Mouse (Mus musculus): ENCODE results near the gene Recql5. TPM values are rescaled to one million over a fixed set of nuclear protein-coding genes. Genes with fewer than 3 reads are reported as not detected.

Recql5 gene
- polyA plus RNA-seq, 1 experiment from 2014 or later = 9.2 TPM

DNA sequence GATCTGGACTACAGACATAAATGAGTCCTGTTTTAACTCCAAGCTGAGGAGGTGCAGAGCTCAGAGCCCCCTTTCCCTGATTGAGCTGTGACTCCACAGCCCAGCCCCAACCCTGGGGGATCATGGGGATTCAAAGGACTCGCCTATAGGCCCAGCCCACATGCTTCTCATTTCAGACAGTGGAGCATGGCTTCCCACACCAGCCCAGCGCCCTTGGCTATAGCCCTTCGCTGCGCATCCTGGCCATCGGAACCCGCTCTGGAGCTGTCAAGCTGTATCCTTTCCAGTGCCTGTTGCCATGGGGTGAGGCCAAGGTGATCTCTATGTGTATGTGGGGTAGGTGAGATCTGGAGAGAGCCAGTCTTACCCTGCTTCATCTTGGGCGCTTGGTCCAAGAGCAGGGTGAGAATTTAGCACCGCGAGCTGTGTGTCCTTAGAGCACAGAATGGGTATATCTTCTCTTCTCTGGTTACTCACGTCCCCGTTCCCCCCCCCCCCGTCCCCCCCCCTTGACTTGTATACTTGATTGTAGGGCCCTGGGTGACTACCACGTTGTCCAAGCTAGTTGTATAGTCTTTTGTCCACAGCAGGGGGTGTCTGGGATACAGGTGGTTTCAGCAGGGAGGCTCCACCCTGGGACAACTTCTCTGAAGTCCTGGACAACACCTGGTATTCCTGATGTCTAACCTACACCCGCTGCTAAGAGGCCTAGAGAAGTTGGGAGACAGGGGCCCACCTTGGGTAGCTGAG lies 90.0 kb downstream of the Recql5 start:
- H3K79me2 ChIP-seq (ENCODE audit: inconsistent target) = no peaks in the 10 kb centered on the region
- no peak overlapping the region for H3K27ac ChIP-seq
- peaks cover 4% of the 10 kb centered on the region; the same call in 1 of the 2 replicates for H3K36me3 ChIP-seq (ENCODE audit: inconsistent target)
- 97% methylated on average over 10 of the region's 14 CpGs for WGBS (ENCODE audit: missing documents)
- no peak overlapping the region for H3K4me3 ChIP-seq (ENCODE audit: inconsistent target)

Other genes starting within 250 kb of the Recql5 start
- 265 to 522 TPM (median 418 TPM) in 3 replicates for gene Grb2, start 224.9 kb downstream of the Recql5 start, polyA plus RNA-seq (2018)
- gene Tmem94, start 168.0 kb downstream of the Recql5 start, polyA plus RNA-seq (2018) = 13.8 to 22.4 TPM (median 14.1 TPM) in 3 replicates
- gene Caskin2, start 119.8 kb downstream of the Recql5 start, polyA plus RNA-seq (2018) = 0.86 to 3.1 TPM (median 1.8 TPM) in 3 replicates
- 4.8 to 12.1 TPM (median 7.2 TPM) in 3 replicates for gene Tsen54, start 118.8 kb downstream of the Recql5 start, polyA plus RNA-seq (2018)
- 0.80 to 3.9 TPM (median 2.6 TPM) in 3 replicates for gene Llgl2, start 109.4 kb downstream of the Recql5 start, polyA plus RNA-seq (2018)
- 0.13 TPM in 1 of 3 replicates, not detected in the others for gene Myo15b, start 75.1 kb downstream of the Recql5 start, polyA plus RNA-seq (2018)
- gene Smim5, start 33.5 kb downstream of the Recql5 start, polyA plus RNA-seq (2018) = 0.24 TPM in 1 of 3 replicates, not detected in the others
- not detected in 3 replicates for gene Smim6, start 21.5 kb downstream of the Recql5 start, polyA plus RNA-seq (2018)
- gene Sap30bp, start 195 bp downstream of the Recql5 start, polyA plus RNA-seq (2018) = 25.1 to 51.8 TPM (median 29.4 TPM) in 3 replicates
- not detected in 3 replicates for gene Itgb4, start 41.2 kb upstream of the Recql5 start, polyA plus RNA-seq (2018)
- 7.6 to 30.8 TPM (median 14.0 TPM) in 3 replicates for gene Galk1, start 79.2 kb upstream of the Recql5 start, polyA plus RNA-seq (2018)
- 470 to 740 TPM (median 693 TPM) in 3 replicates for gene H3f3b, start 94.5 kb upstream of the Recql5 start, polyA plus RNA-seq (2018)
- 12.2 to 20.0 TPM (median 19.4 TPM) in 3 replicates for gene Unk, start 96.8 kb upstream of the Recql5 start, polyA plus RNA-seq (2018)
- gene Unc13d, start 144.5 kb upstream of the Recql5 start, polyA plus RNA-seq (2018) = 10.9 to 18.9 TPM (median 16.8 TPM) in 3 replicates
- 130 to 281 TPM (median 182 TPM) in 3 replicates for gene Wbp2, start 153.5 kb upstream of the Recql5 start, polyA plus RNA-seq (2018)
- 9.4 to 36.9 TPM (median 26.2 TPM) in 3 replicates for gene Trim47, start 193.7 kb upstream of the Recql5 start, polyA plus RNA-seq (2018)
- 12.2 to 14.3 TPM (median 12.8 TPM) in 3 replicates for gene Trim65, start 197.7 kb upstream of the Recql5 start, polyA plus RNA-seq (2018)
- 13.6 to 25.3 TPM (median 20.3 TPM) in 3 replicates for gene Mrpl38, start 205.4 kb upstream of the Recql5 start, polyA plus RNA-seq (2018)
- 13.2 to 15.0 TPM (median 14.6 TPM) in 3 replicates for gene Fbf1, start 234.7 kb upstream of the Recql5 start, polyA plus RNA-seq (2018)